Mouse (Mus musculus) midbrain, postnatal 0 days (tissue): ENCODE measurements around the gene Hist1h2bl. TPM values are rescaled to one million over a fixed set of nuclear protein-coding genes. Genes with fewer than 3 reads are reported as not detected.

Experiments used
- ATAC-seq: fragments of 200-750 bp; cut with Nextera tagmentation; 2 replicates; pipeline ENCODE4 v1.8.0; 2017; ENCODE audit warnings: moderate number of reproducible peaks, mild to moderate bottlenecking, moderate TSS enrichment, moderate library complexity; ENCODE audit not compliant: low FRiP score
- DNase-seq: peaks from one replicate; pipeline ENCODE4 v3.0.0-alpha.2; 2015; ENCODE audit warnings: low spot score
- H3K27ac ChIP-seq: fragments of 300-500 bp; sonication (generic); 2 replicates; pipeline ENCODE4 v1.5.1; 2014; ENCODE audit warnings: low read depth, mild to moderate bottlenecking, low read length, mixed read lengths
- H3K27me3 ChIP-seq: fragments of 300-500 bp; sonication (generic); 2 replicates; pipeline ENCODE4 v1.6.1; 2014; ENCODE audit warnings: low read length, control low read depth, mixed read lengths; ENCODE audit not compliant: insufficient read depth
- H3K36me3 ChIP-seq: fragments of 300-500 bp; sonication (generic); 2 replicates; pipeline ENCODE4 v1.6.1; 2014; ENCODE audit warnings: low read length, control low read depth, mixed read lengths; ENCODE audit not compliant: insufficient read depth
- H3K4me1 ChIP-seq: fragments of 300-500 bp; sonication (generic); 2 replicates; pipeline ENCODE4 v1.6.1; 2014; ENCODE audit warnings: mild to moderate bottlenecking, control low read depth, antibody characterized with exemption, low read length, mixed read lengths; ENCODE audit not compliant: insufficient read depth
- H3K4me2 ChIP-seq: fragments of 300-500 bp; sonication (generic); 2 replicates; pipeline ENCODE4 v1.6.1; 2014; ENCODE audit warnings: low read depth, mild to moderate bottlenecking, low read length, mixed read lengths; ENCODE audit not compliant: poor library complexity, severe bottlenecking
- H3K4me3 ChIP-seq: fragments of 300-500 bp; sonication (generic); 2 replicates; pipeline ENCODE4 v1.5.1; 2014; ENCODE audit warnings: low read depth, mild to moderate bottlenecking, low read length, moderate library complexity
- H3K9ac ChIP-seq: fragments of 300-500 bp; sonication (generic); replicated peaks from 2 replicates; pipeline ENCODE4 v1.6.1; 2014; ENCODE audit warnings: mild to moderate bottlenecking, low read length, moderate library complexity, mixed read lengths; ENCODE audit not compliant: poor library complexity, severe bottlenecking
- H3K9me3 ChIP-seq: fragments of 300-500 bp; sonication (generic); 2 replicates; pipeline ENCODE4 v1.6.1; 2016; ENCODE audit warnings: low read length, control low read depth
- CTCF ChIP-seq: IDR thresholded peaks from 2 replicates; pipeline ENCODE4 v1.5.1; 2016; ENCODE audit warnings: antibody characterized with exemption, mild to moderate bottlenecking
- WGBS: fragments of 180-500 bp; shearing (Covaris S2); extraction: QIAGEN DNeasy Blood & Tissue Kit; methylation state at CpG from one replicate; pipeline ENCODE4 v1.1.7; 2014; 5-methylcytosine and 5-hydroxymethylcytosine counted together
- polyA plus RNA-seq: library from polyadenylated mRNA; unstranded; fragments of >200 nt; fragmentation: Nextera tagmentation; extraction: Ambion mirVana; gene quantifications from 2 replicates; pipeline ENCODE4 v1.2.1, GENCODE M21; 2015
- total RNA-seq: library from RNA; depleted of rRNA; stranded (reverse); fragments of >200 nt; gene quantifications from 2 replicates; pipeline ENCODE4 v1.2.3, GENCODE M21; 2014

Gene Hist1h2bl
- total and polyA plus RNA-seq, 2 experiments from 2014 or later: 175 TPM; not detected in 1

DNA sequence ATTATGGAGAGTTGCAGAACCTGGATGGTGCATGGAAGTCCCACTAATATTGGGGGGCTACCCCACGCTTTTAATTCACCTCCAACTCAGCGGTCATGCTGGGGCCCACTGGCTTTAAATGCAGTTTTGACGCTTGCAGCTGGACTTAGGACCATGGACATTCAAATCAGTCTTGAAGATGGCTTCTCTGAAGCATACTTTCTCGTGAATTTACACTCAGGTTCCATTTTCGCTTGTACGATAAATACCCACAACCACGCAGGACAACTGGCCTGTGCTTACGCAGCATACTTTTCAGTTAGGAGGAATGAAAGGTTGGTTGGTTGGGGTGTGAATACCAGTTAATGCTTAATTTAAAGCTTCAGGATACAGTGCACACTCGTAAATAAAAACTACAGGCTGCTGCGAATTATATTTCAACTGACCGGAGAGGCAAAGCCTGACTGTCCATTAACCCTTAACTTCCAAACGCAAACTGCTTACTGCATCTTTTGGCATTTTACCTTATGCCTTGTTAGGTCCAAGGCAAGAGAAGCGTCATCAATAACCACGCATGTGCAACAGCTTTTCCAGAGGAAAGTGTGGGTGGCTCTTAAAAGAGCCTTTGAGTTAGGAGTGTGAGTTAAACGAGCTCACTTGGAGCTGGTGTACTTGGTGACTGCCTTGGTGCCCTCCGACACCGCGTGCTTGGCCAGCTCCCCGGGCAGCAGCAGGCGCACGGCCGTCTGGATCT lies 646 bp downstream of the Hist1h2bl start:
- ATAC-seq (no peak), DNase-seq (no peak)
- H3K27me3 ChIP-seq: no peaks in the 10 kb centered on the region
- no peaks in the 10 kb centered on the region for H3K36me3 ChIP-seq
- TF ChIP-seq CTCF: no peak
- H3K4me3 ChIP-seq: peak overlapping the region; percentile 38
- 0 out of 2 replicates have a peak overlapping the region, but pooled peaks have one; percentile 19 for H3K9ac ChIP-seq
- H3K27ac ChIP-seq: 0 out of 2 replicates have a peak overlapping the region, but pooled peaks have one; percentile 51
- no peaks in the 10 kb centered on the region for H3K9me3 ChIP-seq
- H3K4me1 ChIP-seq: peaks cover 2% of the 10 kb centered on the region
- WGBS: under 1% methylated on average over 22 of the region's 22 CpGs
- H3K4me2 ChIP-seq: peak overlapping the region; percentile 73

DNA sequence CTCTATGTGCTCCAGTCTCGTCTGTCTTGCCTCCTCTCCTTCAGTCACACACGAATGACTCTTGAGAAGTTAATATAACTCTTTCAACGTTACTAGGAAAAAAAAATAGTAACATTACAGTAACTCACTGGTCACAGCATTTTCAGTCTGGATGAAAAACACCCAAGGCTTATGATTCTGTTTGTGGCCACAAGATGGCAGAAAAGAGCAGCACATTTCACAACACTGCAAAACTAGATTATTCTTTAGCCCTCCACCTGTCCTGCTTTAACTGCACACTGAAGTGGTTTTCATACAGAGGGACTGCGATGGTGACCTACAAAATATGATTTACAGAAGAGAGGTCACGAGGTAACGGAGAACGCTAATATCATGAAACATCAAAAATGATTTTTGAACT lies 1.2 kb downstream of the Hist1h2bl start:
- DNase-seq: peak; percentile 67
- Histone ChIP-seq H3K9me3 (no peaks in the 10 kb centered on the region), H3K36me3 (no peaks in the 10 kb centered on the region), H3K4me2 (peak overlapping the region; percentile 73), H3K9ac (no peak overlapping the region), H3K4me3 (peak overlapping the region; percentile 38), H3K4me1 (peaks cover 2% of the 10 kb centered on the region), H3K27ac (no peak overlapping the region), H3K27me3 (no peaks in the 10 kb centered on the region)
- WGBS: under 1% methylated on average over 7 of the region's 7 CpGs
- ATAC-seq: no peak
- peak; percentile 95 for TF ChIP-seq CTCF

- DNase-seq: no peak
- Histone ChIP-seq H3K27ac (no peak overlapping the region), H3K9ac (no peak overlapping the region), H3K9me3 (no peaks in the 10 kb centered on the region), H3K4me1 (peaks cover under 1% of the 10 kb centered on the region; the same call in 1 of the 2 replicates), H3K4me2 (peak overlapping the region; percentile 61), H3K36me3 (no peaks in the 10 kb centered on the region), H3K4me3 (peak overlapping the region; percentile 72), H3K27me3 (no peaks in the 10 kb centered on the region)
- 24% methylated on average over 4 of the region's 4 CpGs for WGBS
- TF ChIP-seq CTCF: no peak
- no peak for ATAC-seq
Observed at GRCm38 (mm10) chr13:21711698-21712097, 4.2 kb downstream of the Hist1h2bl start.

- Histone ChIP-seq H3K27ac (no peak overlapping the region), H3K27me3 (no peaks in the 10 kb centered on the region), H3K4me3 (peak overlapping the region; percentile 72), H3K9me3 (no peaks in the 10 kb centered on the region), H3K4me1 (no peaks in the 10 kb centered on the region; the same call in 1 of the 2 replicates), H3K9ac (peak overlapping the region; percentile 2), H3K36me3 (no peaks in the 10 kb centered on the region), H3K4me2 (peak overlapping the region; percentile 61)
- 2% methylated on average over 22 of the region's 22 CpGs for WGBS
- TF ChIP-seq CTCF: no peak
- peak; percentile 79 for DNase-seq
- ATAC-seq: peak; percentile 88
Observed at GRCm38 (mm10) chr13:21710821-21711525, 5.0 kb downstream of the Hist1h2bl start.

DNA sequence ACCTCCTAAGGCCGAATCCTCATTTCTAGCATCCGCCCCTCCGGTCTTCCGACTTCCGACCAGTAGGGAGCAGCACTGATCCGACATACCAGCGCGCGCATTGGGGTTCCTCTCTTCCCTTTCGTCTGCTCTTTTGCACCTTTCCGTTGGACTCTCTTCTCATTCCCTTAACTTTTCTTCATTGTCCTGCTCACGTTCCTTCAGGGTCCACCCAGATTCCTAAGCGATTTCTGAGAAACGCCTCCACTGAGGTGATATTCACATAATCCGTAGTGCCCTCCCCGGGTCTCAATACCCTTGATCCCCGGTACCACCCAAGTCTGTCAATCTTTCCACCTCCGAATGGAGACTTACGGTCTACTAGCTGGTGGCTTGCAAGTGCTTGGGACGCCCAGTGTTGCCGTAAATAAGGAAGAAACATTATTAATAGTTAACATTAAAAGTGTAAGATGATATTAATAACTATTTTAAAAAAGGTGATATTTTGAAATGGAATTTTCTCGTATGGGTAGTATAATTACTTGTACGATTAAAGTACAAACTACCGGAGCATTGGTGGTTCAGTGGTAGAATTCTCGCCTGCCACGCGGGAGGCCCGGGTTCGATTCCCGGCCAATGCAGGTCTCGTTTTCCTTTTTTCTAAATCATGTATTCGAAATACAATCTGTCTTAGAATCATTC lies 5.8 kb downstream of the Hist1h2bl start:
- peak; percentile 91 for DNase-seq
- WGBS: under 1% methylated on average over 32 of the region's 32 CpGs
- Histone ChIP-seq H3K27ac (peak overlapping the region; percentile 78), H3K9ac (peak overlapping the region; percentile 52), H3K27me3 (no peaks in the 10 kb centered on the region), H3K9me3 (no peaks in the 10 kb centered on the region), H3K4me2 (peak overlapping the region; percentile 61), H3K4me3 (peak overlapping the region; percentile 72), H3K4me1 (no peaks in the 10 kb centered on the region; the same call in 1 of the 2 replicates), H3K36me3 (no peaks in the 10 kb centered on the region)
- ATAC-seq: peak; percentile 89
- peak; percentile 92 for TF ChIP-seq CTCF
